Mouse (Mus musculus) myocyte (in vitro differentiated cells): ENCODE measurements around the gene Ryr2. TPM values are rescaled to one million over a fixed set of nuclear protein-coding genes. Genes with fewer than 3 reads are reported as not detected.
"Not testable (repeated sequence)": the region's sequence is repeated elsewhere in the genome, so short reads cannot be mapped to it uniquely, and the experiment has no call there.

Source experiments
- H3K27me3 ChIP-seq: one replicate; pipeline ENCODE4 v1.6.1; 2011; ENCODE audit not compliant: control insufficient read depth, insufficient read depth, insufficient read length
- H3K36me3 ChIP-seq: one replicate; pipeline ENCODE4 v1.6.1; 2011; ENCODE audit not compliant: control insufficient read depth, insufficient read depth
- H3K4me2 ChIP-seq: one replicate; pipeline ENCODE4 v1.6.1; 2011; ENCODE audit warnings: low read depth, control low read depth
- H3K4me3 ChIP-seq: one replicate; pipeline ENCODE4 v1.5.1; 2011; ENCODE audit warnings: mild to moderate bottlenecking, control low read depth, moderate library complexity
- H3K79me2 ChIP-seq: one replicate; pipeline ENCODE4 v1.6.1; 2011; ENCODE audit not compliant: control insufficient read depth, insufficient read depth
- H3ac ChIP-seq: one replicate; pipeline ENCODE4 v1.6.1; 2011; ENCODE audit not compliant: control insufficient read depth, insufficient read length
- CEBPB ChIP-seq: IDR thresholded peaks from 2 replicates; pipeline ENCODE4 v1.6.1; 2011; ENCODE audit warnings: mild to moderate bottlenecking, moderate library complexity; ENCODE audit not compliant: poor library complexity, insufficient read depth, severe bottlenecking
- E2F4 ChIP-seq: IDR thresholded peaks from one replicate; pipeline ENCODE4 v1.6.1; 2011; ENCODE audit warnings: mild to moderate bottlenecking, control low read depth, moderate library complexity; ENCODE audit not compliant: insufficient read depth
- MAX ChIP-seq: IDR thresholded peaks from one replicate; pipeline ENCODE4 v1.6.1; 2011; ENCODE audit warnings: low read depth, mild to moderate bottlenecking, control low read depth
- MYOD1 ChIP-seq, 3 experiments: IDR thresholded peaks; one replicate each; pipeline ENCODE4 v1.6.1; 2011; ENCODE audit warnings: control low read depth in 2 of 3, low read depth in 2 of 3, mild to moderate bottlenecking in 2 of 3, moderate library complexity in 1 of 3; ENCODE audit not compliant: insufficient read length in 2 of 3, control insufficient read depth in 1 of 3
- MYOG ChIP-seq, 3 experiments: IDR thresholded peaks; one replicate each; pipeline ENCODE4 v1.6.1; 2011; ENCODE audit warnings: control low read depth in 2 of 3, low read depth in 2 of 3, mild to moderate bottlenecking in 2 of 3; ENCODE audit not compliant: insufficient read length in 2 of 3, control insufficient read depth in 1 of 3, insufficient read depth in 1 of 3
- POLR2A ChIP-seq: IDR thresholded peaks from one replicate; pipeline ENCODE4 v1.6.1; 2011; ENCODE audit warnings: low read depth, mild to moderate bottlenecking, control low read depth, moderate library complexity; ENCODE audit not compliant: insufficient read length
- POLR2AphosphoS2 ChIP-seq: IDR thresholded peaks from one replicate; pipeline ENCODE4 v1.6.1; 2011; ENCODE audit warnings: low read depth, control low read depth; ENCODE audit not compliant: insufficient read length
- REST ChIP-seq: IDR thresholded peaks from one replicate; pipeline ENCODE4 v1.6.1; 2011; ENCODE audit warnings: mild to moderate bottlenecking, control low read depth, moderate library complexity; ENCODE audit not compliant: insufficient read depth, insufficient read length
- SRF ChIP-seq: IDR thresholded peaks from one replicate; pipeline ENCODE4 v1.6.1; 2011; ENCODE audit warnings: low read depth; ENCODE audit not compliant: control insufficient read depth, insufficient read length
- TCF12 ChIP-seq: IDR thresholded peaks from one replicate; pipeline ENCODE4 v1.6.1; 2011; ENCODE audit warnings: mild to moderate bottlenecking, control low read depth; ENCODE audit not compliant: poor library complexity, insufficient read depth, severe bottlenecking
- TCF3 ChIP-seq: IDR thresholded peaks from one replicate; pipeline ENCODE4 v1.6.1; 2011; ENCODE audit warnings: low read depth, control low read depth; ENCODE audit not compliant: insufficient read length
- USF1 ChIP-seq: IDR thresholded peaks from one replicate; pipeline ENCODE4 v1.6.1; 2011; ENCODE audit warnings: low read depth, mild to moderate bottlenecking, control low read depth, moderate library complexity
- polyA plus RNA-seq: library from polyadenylated mRNA; unstranded; fragments of >200 nt; fragmentation: generic; extraction: Trizol; gene quantifications from one replicate; pipeline ENCODE4 v1.2.1, GENCODE M21; 2012; ENCODE audit warnings: missing spikeins

The Ryr2 gene
- polyA plus RNA-seq, 1 experiment, result not detected

GRCm38 (mm10) chr13:11951951-11952350, 154.8 kb downstream of the Ryr2 start:
- H3K4me3 ChIP-seq, result no peak overlapping the region
- H3K79me2 ChIP-seq, result no peaks in the 10 kb centered on the region
- H3K36me3 ChIP-seq, result no peaks in the 10 kb centered on the region
- no peak for TF ChIP-seq TCF3
- TF ChIP-seq REST, result no peak
- no peak for TF ChIP-seq POLR2A
- TF ChIP-seq CEBPB, result no peak
- H3ac ChIP-seq, result no peak overlapping the region
- H3K27me3 ChIP-seq, result no peaks in the 10 kb centered on the region
- no peak overlapping the region for H3K4me2 ChIP-seq

- Histone ChIP-seq H3ac (no peak overlapping the region), H3K79me2 (no peaks in the 10 kb centered on the region), H3K4me2 (no peak overlapping the region), H3K4me3 (no peak overlapping the region), H3K36me3 (no peaks in the 10 kb centered on the region), H3K27me3 (no peaks in the 10 kb centered on the region)
- TF ChIP-seq USF1 (no peak), TCF3 (no peak), POLR2AphosphoS2 (no peak), E2F4 (no peak), SRF (no peak), CEBPB (no peak), TCF12 (no peak), MYOD1 (IDR thresholded peaks at IDR 0.05; ENCODE audit: control insufficient read depth in 1 of 3, insufficient read length in 2 of 3, low read depth in 2 of 3) (no peak), REST (no peak)
Measured at GRCm38 (mm10) chr13:11945740-11946139, 161.0 kb downstream of the Ryr2 start.

GRCm38 (mm10) chr13:11941724-11942123, 165.0 kb downstream of the Ryr2 start:
- no peak overlapping the region for H3K4me3 ChIP-seq
- H3K79me2 ChIP-seq, result no peaks in the 10 kb centered on the region
- H3K4me2 ChIP-seq, result no peak overlapping the region
- H3K27me3 ChIP-seq, result no peaks in the 10 kb centered on the region
- H3K36me3 ChIP-seq, result no peaks in the 10 kb centered on the region
- no peak overlapping the region for H3ac ChIP-seq
- TF ChIP-seq E2F4, result no peak
- TF ChIP-seq CEBPB, result no peak
- TF ChIP-seq TCF3, result no peak
- no peak for TF ChIP-seq SRF
- no peak for TF ChIP-seq USF1
- TF ChIP-seq REST, result no peak
- no peak for TF ChIP-seq POLR2AphosphoS2
- no peak for TF ChIP-seq POLR2A
- no peak for TF ChIP-seq MAX
- no peak for TF ChIP-seq MYOG (IDR thresholded peaks at IDR 0.05; ENCODE audit: control insufficient read depth in 1 of 3, insufficient read depth in 1 of 3, insufficient read length in 2 of 3, low read depth in 2 of 3)
- TF ChIP-seq MYOD1 (IDR thresholded peaks at IDR 0.05; ENCODE audit: control insufficient read depth in 1 of 3, insufficient read length in 2 of 3, low read depth in 2 of 3), result no peak

- not testable (repeated sequence) for H3K27me3 ChIP-seq
Measured at GRCm38 (mm10) chr13:11934297-11935060, 172.3 kb downstream of the Ryr2 start.

GRCm38 (mm10) chr13:11933334-11933733, 173.4 kb downstream of the Ryr2 start:
- Histone ChIP-seq H3K79me2 (no peaks in the 10 kb centered on the region), H3K4me3 (no peak overlapping the region), H3K27me3 (no peaks in the 10 kb centered on the region), H3K36me3 (no peaks in the 10 kb centered on the region), H3ac (no peak overlapping the region), H3K4me2 (no peak overlapping the region)
- no peak for TF ChIP-seq MYOD1 (IDR thresholded peaks at IDR 0.05; ENCODE audit: control insufficient read depth in 1 of 3, insufficient read length in 2 of 3, low read depth in 2 of 3)
- no peak for TF ChIP-seq POLR2A
- TF ChIP-seq TCF12, result no peak
- TF ChIP-seq SRF, result no peak
- TF ChIP-seq POLR2AphosphoS2, result no peak
- TF ChIP-seq CEBPB, result no peak
- no peak for TF ChIP-seq TCF3
- TF ChIP-seq E2F4, result no peak
- no peak for TF ChIP-seq MYOG (IDR thresholded peaks at IDR 0.05; ENCODE audit: control insufficient read depth in 1 of 3, insufficient read depth in 1 of 3, insufficient read length in 2 of 3, low read depth in 2 of 3)
- no peak for TF ChIP-seq REST
- TF ChIP-seq MAX, result no peak
- no peak for TF ChIP-seq USF1

More at GRCm38 (mm10) chr13:11934297-11935060, 172.3 kb downstream of the Ryr2 start:
- H3K4me3 ChIP-seq, H3K36me3 ChIP-seq, H3K79me2 ChIP-seq, H3ac ChIP-seq, H3K4me2 ChIP-seq: not testable (repeated sequence)

- no peak for TF ChIP-seq POLR2AphosphoS2
- no peak for TF ChIP-seq E2F4
- no peak for TF ChIP-seq CEBPB
- TF ChIP-seq POLR2A, result no peak
- no peak for TF ChIP-seq TCF3
- TF ChIP-seq MYOD1 (IDR thresholded peaks at IDR 0.05; ENCODE audit: control insufficient read depth in 1 of 3, insufficient read length in 2 of 3, low read depth in 2 of 3), result no peak
- no peak for TF ChIP-seq REST
- TF ChIP-seq MYOG (IDR thresholded peaks at IDR 0.05; ENCODE audit: control insufficient read depth in 1 of 3, insufficient read depth in 1 of 3, insufficient read length in 2 of 3, low read depth in 2 of 3), result no peak
- H3K4me2 ChIP-seq, result no peak overlapping the region
- H3K4me3 ChIP-seq, result no peak overlapping the region
- H3K36me3 ChIP-seq, result no peaks in the 10 kb centered on the region
- H3ac ChIP-seq, result no peak overlapping the region
- no peaks in the 10 kb centered on the region for H3K79me2 ChIP-seq
- no peaks in the 10 kb centered on the region for H3K27me3 ChIP-seq
Measured at GRCm38 (mm10) chr13:11928709-11929108, 178.0 kb downstream of the Ryr2 start.
